Mouse (Mus musculus) skeletal muscle tissue, adult 2 months (tissue): Measurements from ENCODE around the gene H2al3.

ENCODE experiments used
- DNase-seq: peaks from one replicate; pipeline ENCODE4 v3.0.0-alpha.2; 2012; ENCODE audit warnings: low read depth, low spot score

H2al3 gene

GRCm38 (mm10) chrX:9849403-9849802 is at the start of gene H2al3:
H2al3 (plus strand) TSS chrX:9849703.
- no peak for DNase-seq

GRCm38 (mm10) chrX:9810101-9810500 is 39.4 kb upstream of the H2al3 start:
- no peak for DNase-seq

GRCm38 (mm10) chrX:9812469-9812868 is 37.0 kb upstream of the H2al3 start:
- DNase-seq: no peak

- DNase-seq: no peak
These were observed 14.7 kb upstream of the H2al3 start for GRCm38 (mm10) chrX:9834779-9835178.

- no peak for DNase-seq
These were observed 2.9 kb upstream of the H2al3 start, which contains the start of gene Hypm for GRCm38 (mm10) chrX:9846628-9847027. Hypm (plus strand) TSS chrX:9846928.

- no peak for DNase-seq
These were observed 12.4 kb downstream of the H2al3 start for GRCm38 (mm10) chrX:9861859-9862258.

- DNase-seq: no peak
These were observed 26.0 kb downstream of the H2al3 start for GRCm38 (mm10) chrX:9875519-9875918.

GRCm38 (mm10) chrX:9885322-9885721 is 35.8 kb downstream of the H2al3 start, which contains the start of gene Sytl5:
Sytl5 (plus strand) TSS chrX:9885622.
- no peak for DNase-seq
